Mouse (Mus musculus): ENCODE data around the gene Hspb1.

DNA sequence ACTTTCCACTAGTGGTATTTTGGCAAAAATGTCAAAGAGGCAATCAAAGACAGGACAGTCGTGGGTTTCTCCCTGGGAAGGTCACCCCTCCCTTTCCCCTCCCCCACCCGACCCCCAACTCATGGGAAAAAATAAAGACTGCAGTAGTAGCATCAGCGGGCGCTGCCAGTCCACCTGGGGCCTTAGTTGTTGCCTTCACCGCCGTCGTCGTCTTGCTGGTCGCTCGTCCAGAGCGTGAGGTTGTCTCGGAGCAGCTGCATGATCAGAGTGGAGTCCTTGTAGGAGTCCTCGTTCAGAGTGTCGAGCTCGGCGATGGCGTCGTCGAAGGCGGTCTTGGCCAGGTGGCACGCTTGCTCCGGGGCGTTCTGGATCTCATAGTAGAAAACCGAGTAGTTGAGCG is 23.1 kb downstream of the Hspb1 start:
- TF ChIP-seq CTCF (IDR thresholded peaks at IDR 0.05; ENCODE audit: low read depth, low read length) = no peak
- no peak for TF ChIP-seq GATA1 (IDR thresholded peaks at IDR 0.05; ENCODE audit: borderline replicate concordance, low read length)
- no peak for TF ChIP-seq TAL1 (conservative IDR thresholded peaks at IDR 0.05; ENCODE audit: low read depth, low read length)

Measured in G1E (cell line).